Comparison of ENCODE assay signal across 9 mouse cellular contexts in the genomic region with DNA sequence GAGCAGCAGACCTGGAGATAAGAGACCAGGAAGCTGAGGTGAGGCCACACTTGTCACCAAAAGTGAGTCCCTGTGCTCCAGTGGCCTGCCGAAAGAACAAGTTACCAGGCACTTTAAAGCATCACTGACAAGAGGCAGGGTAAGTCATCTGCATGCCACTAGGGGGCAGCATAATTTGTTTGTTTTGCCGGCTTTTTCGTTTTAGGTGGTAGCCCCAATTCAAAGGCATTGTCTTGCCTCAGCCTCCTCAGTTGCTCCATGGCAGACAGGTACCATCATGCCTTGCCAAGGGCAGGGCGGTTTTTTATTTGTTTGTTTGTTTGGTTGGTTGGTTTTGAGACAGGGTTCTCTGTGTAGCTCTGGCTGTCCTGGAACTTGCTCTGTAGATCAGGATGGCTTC. TPM values are rescaled to one million over a fixed set of nuclear protein-coding genes. Genes with fewer than 3 reads are reported as not detected.
DNase-seq lines count a peak whose midpoint lies in the region; ATAC-seq lines count a peak whose summit lies in the region.
"Had no signal": no experiment of that assay in that cellular context is flagged by ENCODE, and none has a peak within 500 bp of the region (broad histone marks: within the 10 kb centered on the region; RNA-seq: fewer than 3 reads in every experiment).

No protein-coding gene starts in this region.

- intact Hi-C loops in left cerebral cortex, postnatal 36 days (cut with DNase I): loop anchor here (10.0 kb wide), 1 partner anchor 288 kb away; no protein-coding TSS in a partner anchor

- no peak overlapping the region for H3K27ac ChIP-seq in embryonic facial prominence, embryonic 11.5 days (replicated peaks; ENCODE audit: low read depth, low read length)
- H3K27ac ChIP-seq in limb, embryonic 11.5 days (replicated peaks; ENCODE audit: low read depth, low read length): no peak overlapping the region
- H3K27ac ChIP-seq: midbrain, embryonic 12.5 days had no signal

- H3K27me3 ChIP-seq in embryonic facial prominence, embryonic 11.5 days (ENCODE audit: control insufficient read depth, insufficient read depth, low read length): no peaks in the 10 kb centered on the region
- no peaks in the 10 kb centered on the region for H3K27me3 ChIP-seq in limb, embryonic 11.5 days (ENCODE audit: control insufficient read depth, insufficient read depth, low read length)
- H3K27me3 ChIP-seq: midbrain, embryonic 12.5 days had no signal

- H3K9me3 ChIP-seq in embryonic facial prominence, embryonic 11.5 days (replicated peaks; ENCODE audit: control insufficient read depth, low read length): no peaks in the 10 kb centered on the region
- no peaks in the 10 kb centered on the region for H3K9me3 ChIP-seq in limb, embryonic 11.5 days (ENCODE audit: control insufficient read depth, low read length)
- H3K9me3 ChIP-seq: midbrain, embryonic 12.5 days had no signal

- whole genome bisulfite sequencing in embryonic facial prominence, embryonic 11.5 days: 54% methylated on average over 4 of the region's 4 CpGs
- WGBS in limb, embryonic 11.5 days: 81% methylated on average over 4 of the region's 4 CpGs

- no peaks in the 10 kb centered on the region for H3K36me3 ChIP-seq in embryonic facial prominence, embryonic 11.5 days (replicated peaks; ENCODE audit: control insufficient read depth, insufficient read depth, low read depth, low read length)
- H3K36me3 ChIP-seq in limb, embryonic 11.5 days (ENCODE audit: control insufficient read depth, insufficient read depth, low read length): no peaks in the 10 kb centered on the region; the same call in 1 of the 2 replicates
- H3K36me3 ChIP-seq: midbrain, embryonic 12.5 days had no signal

- peak; percentile 28 to 51 for DNase-seq in left cerebral cortex, adult 18-20 months (ENCODE audit: low spot score in 2 of 2)
- DNase-seq in left cerebral cortex, postnatal 36 days (ENCODE audit: low spot score in 2 of 2): no peak
- DNase-seq in ES-CJ7 (ENCODE audit: low read depth, low spot score): peak; percentile 72
- DNase-seq in adrenal gland, postnatal 36 days: peak; percentile 46 to 60
- DNase-seq in embryonic facial prominence, embryonic 11.5 days (ENCODE audit: low spot score): peak; percentile 49
- peak; percentile 36 for DNase-seq in limb, embryonic 11.5 days (ENCODE audit: low spot score)
- peak; percentile 39 to 67 for DNase-seq in spleen, postnatal 10 days (ENCODE audit: low spot score in 2 of 2)
- DNase-seq in frontal cortex, postnatal 10 days (ENCODE audit: low spot score in 2 of 2): no peak

- H3K9ac ChIP-seq in embryonic facial prominence, embryonic 11.5 days (replicated peaks; ENCODE audit: low read length): no peak overlapping the region
- H3K9ac ChIP-seq in limb, embryonic 11.5 days (ENCODE audit: low read length): no peak overlapping the region
- H3K9ac ChIP-seq: midbrain, embryonic 12.5 days had no signal

- H3K4me3 ChIP-seq in embryonic facial prominence, embryonic 11.5 days (ENCODE audit: low read depth, low read length): no peak overlapping the region
- no peak overlapping the region for H3K4me3 ChIP-seq in limb, embryonic 11.5 days (ENCODE audit: low read depth, low read length)
- H3K4me3 ChIP-seq: midbrain, embryonic 12.5 days had no signal

- no peak for ATAC-seq in embryonic facial prominence, embryonic 11.5 days (replicated peaks; ENCODE audit: insufficient number of reproducible peaks, low FRiP score, low TSS enrichment, low read depth)
- ATAC-seq in limb, embryonic 11.5 days (ENCODE audit: insufficient number of reproducible peaks, low FRiP score, low TSS enrichment, low read depth): no peak

- no peak overlapping the region for H3K4me2 ChIP-seq in embryonic facial prominence, embryonic 11.5 days (ENCODE audit: low read depth, low read length)
- H3K4me2 ChIP-seq in limb, embryonic 11.5 days (ENCODE audit: low read depth, severe bottlenecking): no peak overlapping the region
- H3K4me2 ChIP-seq: midbrain, embryonic 12.5 days had no signal

- H3K4me1 ChIP-seq in embryonic facial prominence, embryonic 11.5 days (ENCODE audit: control insufficient read depth, insufficient read depth, low read length): no peaks in the 10 kb centered on the region
- no peaks in the 10 kb centered on the region for H3K4me1 ChIP-seq in limb, embryonic 11.5 days (ENCODE audit: control insufficient read depth, insufficient read depth, low read length)
- H3K4me1 ChIP-seq: midbrain, embryonic 12.5 days had no signal

RNA-seq across cellular contexts. Expression of a gene that starts 26.2 kb away (rescaled TPM):
- total RNA-seq in left cerebral cortex, adult 18-20 months (2021): not detected
- total RNA-seq in left cerebral cortex, postnatal 36 days (2021): not detected
- total RNA-seq in adrenal gland, postnatal 36 days (2021): not detected
- not detected in 2 replicates for polyA plus RNA-seq in embryonic facial prominence, embryonic 11.5 days (2014; fragmentation: Nextera tagmentation; extraction: Ambion mirVana)
- polyA plus RNA-seq in limb, embryonic 11.5 days (2014; fragmentation: Nextera tagmentation; extraction: Ambion mirVana): not detected in 2 replicates
- polyA plus RNA-seq: midbrain, embryonic 12.5 days had no signal

RNA-seq across cellular contexts. Expression of a gene that starts 34.2 kb away (rescaled TPM):
- total RNA-seq in left cerebral cortex, adult 18-20 months (2021): 100 to 1,000 TPM; 106 TPM
- total RNA-seq in left cerebral cortex, postnatal 36 days (2021): 100 to 1,000 TPM in 1 of 2 experiments, 10 to 100 TPM in 1; 92.3 to 102 TPM
- 10 to 100 TPM; 44.6 to 45.2 TPM for total RNA-seq in adrenal gland, postnatal 36 days (2021)
- polyA plus RNA-seq in embryonic facial prominence, embryonic 11.5 days (2014; fragmentation: Nextera tagmentation; extraction: Ambion mirVana): 39.3 and 41.6 TPM in 2 replicates
- polyA plus RNA-seq in limb, embryonic 11.5 days (2014; fragmentation: Nextera tagmentation; extraction: Ambion mirVana): 35.1 and 35.9 TPM in 2 replicates

RNA-seq across cellular contexts. Expression of a gene that starts 42.0 kb away (rescaled TPM):
- total RNA-seq in left cerebral cortex, adult 18-20 months (2021): 1 to 10 TPM; 2.5 to 2.8 TPM
- 1 to 10 TPM; 1.2 to 1.3 TPM for total RNA-seq in left cerebral cortex, postnatal 36 days (2021)
- total RNA-seq in adrenal gland, postnatal 36 days (2021): 10 to 100 TPM; 10.5 to 11.6 TPM
- polyA plus RNA-seq in embryonic facial prominence, embryonic 11.5 days (2014; fragmentation: Nextera tagmentation; extraction: Ambion mirVana): 5.0 and 5.3 TPM in 2 replicates
- 4.0 and 4.7 TPM in 2 replicates for polyA plus RNA-seq in limb, embryonic 11.5 days (2014; fragmentation: Nextera tagmentation; extraction: Ambion mirVana)

Comparison
In these comparisons a context has a peak if more than half of its experiments do, and no peak if none do; other contexts are left out.
1. DNase-seq: peak in left cerebral cortex, adult 18-20 months (2 of 2), ES-CJ7 (single experiment), adrenal gland, postnatal 36 days (2 of 2), embryonic facial prominence, embryonic 11.5 days (single experiment), limb, embryonic 11.5 days (single experiment) and spleen, postnatal 10 days (2 of 2); none in left cerebral cortex, postnatal 36 days (0 of 2) and frontal cortex, postnatal 10 days (0 of 2).